Mouse (Mus musculus) ES-Bruce4 (cell line): ENCODE measurements around the gene Vmn1r32. TPM values are rescaled to one million over a fixed set of nuclear protein-coding genes. Genes with fewer than 3 reads are reported as not detected.

ENCODE experiments used
- H3K27ac ChIP-seq: 2 replicates; pipeline ENCODE4 v1.5.1; 2012; ENCODE audit warnings: low read length, inconsistent platforms; ENCODE audit not compliant: insufficient read depth
- H3K27me3 ChIP-seq: 2 replicates; pipeline ENCODE4 v1.6.1; 2012; ENCODE audit warnings: mild to moderate bottlenecking, low read length, inconsistent platforms; ENCODE audit not compliant: control insufficient read depth, poor library complexity, insufficient read depth, severe bottlenecking
- H3K36me3 ChIP-seq: 2 replicates; pipeline ENCODE4 v1.6.1; 2012; ENCODE audit warnings: inconsistent platforms, mild to moderate bottlenecking, low read length, moderate library complexity; ENCODE audit not compliant: control insufficient read depth, poor library complexity, insufficient read depth, severe bottlenecking
- H3K4me1 ChIP-seq: one replicate; pipeline ENCODE4 v1.8.1; 2011; ENCODE audit warnings: low read length; ENCODE audit not compliant: control insufficient read depth, insufficient read depth
- H3K4me3 ChIP-seq: 2 replicates; pipeline ENCODE4 v1.5.1; 2011; ENCODE audit warnings: low read depth, mild to moderate bottlenecking, low read length
- H3K9ac ChIP-seq: 2 replicates; pipeline ENCODE4 v1.6.1; 2012; ENCODE audit warnings: low read depth, mild to moderate bottlenecking, inconsistent platforms; ENCODE audit not compliant: poor library complexity, severe bottlenecking
- H3K9me3 ChIP-seq: replicated peaks from 2 replicates; pipeline ENCODE4 v1.6.1; 2012; ENCODE audit warnings: mild to moderate bottlenecking, low read length, inconsistent platforms; ENCODE audit not compliant: control insufficient read depth, poor library complexity, insufficient read depth, severe bottlenecking
- CTCF ChIP-seq: IDR thresholded peaks from one replicate; pipeline ENCODE4 v1.8.1; 2011; ENCODE audit warnings: low read depth, low read length
- EP300 ChIP-seq: IDR thresholded peaks from 2 replicates; pipeline ENCODE4 v1.6.1; 2011; ENCODE audit warnings: low read depth, low read length; ENCODE audit not compliant: insufficient read depth
- POLR2A ChIP-seq: IDR thresholded peaks from one replicate; pipeline ENCODE4 v1.8.1; 2011; ENCODE audit warnings: low read length; ENCODE audit not compliant: insufficient read depth
- polyA plus RNA-seq: library from polyadenylated mRNA; stranded (reverse); fragments of >200 nt; gene quantifications from 2 replicates; pipeline ENCODE4 v1.2.4, GENCODE M21; 2011; ENCODE audit warnings: low read depth; ENCODE audit not compliant: missing spikeins, insufficient read depth, insufficient read length

Vmn1r32 gene
- polyA plus RNA-seq, 1 experiment: not detected

DNA sequence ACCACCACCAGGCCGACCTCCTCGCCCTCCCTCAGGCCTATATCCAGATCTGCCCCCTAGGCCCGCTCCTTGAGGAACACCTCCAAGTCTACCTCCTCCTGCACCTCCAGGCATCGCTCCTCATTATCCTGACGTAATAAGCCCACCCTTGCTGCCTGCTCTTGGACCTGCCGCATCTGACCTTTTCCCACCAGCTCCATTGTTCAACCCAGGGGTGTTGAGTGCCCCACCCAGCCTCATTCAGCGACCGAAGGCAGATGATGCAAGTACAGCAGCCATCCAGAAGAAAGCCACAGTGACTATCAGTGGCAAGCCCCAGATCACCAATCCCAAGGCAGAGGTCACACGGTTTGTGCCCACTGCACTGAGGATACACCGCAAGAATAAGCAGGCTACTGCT, 31.5 kb downstream of the Vmn1r32 start:
- no peaks in the 10 kb centered on the region for H3K4me1 ChIP-seq
- peaks cover 8% of the 10 kb centered on the region; the same call in 1 of the 2 replicates for H3K9me3 ChIP-seq
- 0 out of 2 replicates have a peak overlapping the region, but pooled peaks have one; percentile 4 for H3K4me3 ChIP-seq
- peak; percentile 56; the same call in 1 of the 2 replicates for TF ChIP-seq EP300
- no peak for TF ChIP-seq POLR2A
- no peak for TF ChIP-seq CTCF
- H3K27ac ChIP-seq: no peak overlapping the region; the same call in 1 of the 2 replicates
- H3K36me3 ChIP-seq: no peaks in the 10 kb centered on the region
- H3K9ac ChIP-seq: no peak overlapping the region
- no peaks in the 10 kb centered on the region for H3K27me3 ChIP-seq

GRCm38 (mm10) chr6:66516368-66516767, 43.5 kb downstream of the Vmn1r32 start:
- no peaks in the 10 kb centered on the region for H3K27me3 ChIP-seq
- TF ChIP-seq POLR2A (no peak), EP300 (peak; percentile 84)
- no peak overlapping the region for H3K9ac ChIP-seq
- H3K4me3 ChIP-seq: no peak overlapping the region
- H3K27ac ChIP-seq: no peak overlapping the region
- H3K4me1 ChIP-seq: peaks cover 2% of the 10 kb centered on the region
- H3K36me3 ChIP-seq: no peaks in the 10 kb centered on the region
- H3K9me3 ChIP-seq: no peaks in the 10 kb centered on the region

Other genes with a start within 250 kb of the Vmn1r32 start
- 216 and 238 TPM in 2 replicates for gene Mad2l1, start 24.7 kb downstream of the Vmn1r32 start, polyA plus RNA-seq
- not detected in 2 replicates for gene Vmn1r33, start 58.2 kb upstream of the Vmn1r32 start, polyA plus RNA-seq
- not detected in 2 replicates for gene Vmn1r34, start 83.8 kb upstream of the Vmn1r32 start, polyA plus RNA-seq
- not detected in 2 replicates for gene Vmn1r35, start 125.8 kb upstream of the Vmn1r32 start, polyA plus RNA-seq
- gene Vmn1r36, start 159.1 kb upstream of the Vmn1r32 start, polyA plus RNA-seq: not detected in 2 replicates
- not detected in 2 replicates for gene Vmn1r37, start 169.3 kb upstream of the Vmn1r32 start, polyA plus RNA-seq
- not detected in 2 replicates for gene Vmn1r38, start 222.5 kb upstream of the Vmn1r32 start, polyA plus RNA-seq